Mouse (Mus musculus) Patski (cell line): ENCODE results near the gene Ctsa. TPM values are rescaled to one million over a fixed set of nuclear protein-coding genes. Genes with fewer than 3 reads are reported as not detected.
A peak's percentile ranks its signal among the peaks of the same experiment; 100 is the strongest.
"Not testable (repeated sequence)": the region's sequence is repeated elsewhere in the genome, so short reads cannot be mapped to it uniquely, and the experiment has no call there.

Experiments
- ATAC-seq: fragments of 100-300 bp; one replicate; pipeline ENCODE4 v1.8.0; 2021
- CTCF ChIA-PET: fragments of 350-600 bp; sonication (Branson Sonifier 250); formaldehyde crosslinking; loops from one replicate; lab custom pipeline; 2022; ENCODE audit warnings: inconsistent platforms; lab: Charles Lee
- POLR2A ChIA-PET: fragments of 350-600 bp; sonication (Branson Sonifier 250); formaldehyde crosslinking; loops from one replicate; lab custom pipeline; 2022; ENCODE audit warnings: antibody characterized with exemption, inconsistent platforms; lab: Charles Lee
- DNase-seq: peaks from one replicate; pipeline ENCODE4 v3.0.0-alpha.2; 2011; ENCODE audit warnings: low read depth, low spot score
- H3K27me3 ChIP-seq: fragments of 371-371 bp; one replicate; pipeline ENCODE4 v1.5.1; 2021
- CTCF ChIP-seq: fragments of 100-300 bp; IDR thresholded peaks from one replicate; pipeline ENCODE4 v1.5.1; 2021
- in situ Hi-C: fragments of 300-500 bp; cut with MboI; formaldehyde crosslinking; loops from 3 replicates; pipeline ENCODE4 v1.11.1; 2018; ENCODE audit warnings: low pct_unique_long_range_greater_than_20kb, mixed read lengths
- polyA plus RNA-seq: library from polyadenylated mRNA; unstranded; gene quantifications from one replicate; pipeline ENCODE4 v1.2.3, GENCODE M21; 2021

The Ctsa gene
- polyA plus RNA-seq, 1 experiment from 2014 or later, result 479 TPM

DNA sequence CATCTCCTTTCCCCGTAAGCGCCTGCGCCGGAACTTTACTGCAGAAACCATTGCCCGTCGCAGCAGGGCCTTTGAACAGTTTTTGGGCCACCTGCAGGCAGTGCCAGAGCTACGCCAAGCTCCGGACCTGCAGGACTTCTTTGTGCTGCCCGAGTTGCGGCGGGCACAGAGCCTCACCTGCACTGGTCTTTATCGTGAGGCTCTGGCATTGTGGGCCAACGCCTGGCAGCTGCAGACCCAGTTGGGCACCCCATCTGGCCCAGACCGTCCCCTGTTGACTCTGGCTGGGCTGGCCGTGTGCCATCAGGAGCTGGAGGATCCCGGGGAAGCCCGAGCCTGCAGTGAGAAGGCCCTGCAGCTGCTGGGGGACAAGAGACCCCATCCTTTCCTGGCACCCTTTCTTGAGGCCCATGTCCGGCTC is 40.8 kb upstream of the Ctsa start:
- DNase-seq (no peak), ATAC-seq (no peak)
- ChIA-PET CTCF (no interaction called here), POLR2A (interaction anchor here (2.1 kb wide), 1 partner anchor 20 kb away, joined by 5 read pairs; no protein-coding TSS in a partner anchor)
- in situ Hi-C loops, result no loop called here
- no peaks in the 10 kb centered on the region for H3K27me3 ChIP-seq
- no peak for TF ChIP-seq CTCF

DNA sequence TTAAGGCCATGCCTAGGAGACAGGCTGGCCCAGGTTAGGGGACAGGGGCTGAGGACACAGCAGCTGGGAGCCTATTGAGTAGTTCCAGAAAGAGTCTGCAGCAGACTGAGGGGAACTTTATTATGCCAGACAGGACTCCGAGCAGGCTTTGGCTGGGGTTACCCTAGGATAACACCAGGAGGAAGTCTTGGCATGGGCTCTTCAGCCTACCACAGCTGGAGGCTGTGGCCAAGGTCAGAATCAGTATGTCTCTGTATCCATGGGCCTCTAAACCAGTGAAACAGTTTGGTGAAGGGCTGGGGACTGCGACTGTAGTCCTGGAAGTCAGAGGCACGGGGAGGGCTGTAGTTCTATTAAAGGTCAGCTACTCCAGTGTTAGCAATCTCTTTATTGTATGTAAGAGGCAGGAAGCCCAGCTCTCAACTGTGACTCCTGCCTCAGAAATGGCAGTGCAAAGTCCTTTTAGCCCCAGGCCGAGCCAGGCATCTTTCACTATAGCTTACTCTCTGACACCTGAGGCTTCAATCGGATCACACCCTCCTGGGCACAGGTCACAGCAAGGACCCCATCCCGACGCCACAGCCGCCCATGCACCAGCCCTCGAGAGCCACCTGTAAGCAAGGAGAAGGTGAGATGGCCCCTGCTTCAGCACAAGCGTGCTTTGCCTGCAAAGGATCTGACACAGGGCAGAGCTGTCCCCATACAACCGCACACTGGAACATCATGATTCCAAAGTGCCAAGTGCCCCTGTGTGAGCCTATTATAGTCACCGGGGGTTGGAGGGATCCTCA is 40.1 kb upstream of the Ctsa start:
- no peaks in the 10 kb centered on the region for H3K27me3 ChIP-seq
- ChIA-PET POLR2A (interaction anchor here (0.6 to 2.1 kb wide), 3 partner anchors 13 to 340 kb away, joined by 3 to 5 read pairs (median 5); partner anchors contain the start of gene Tnnc2), CTCF (interaction anchor here (0.9 to 2.9 kb wide), 7 partner anchors 11 to 117 kb away, joined by 3 to 53 read pairs (median 4); partner anchors contain the start of genes Acot8, Tnnc2 and Zswim3)
- TF ChIP-seq CTCF, result no peak
- in situ Hi-C loops, result no loop called here
- no peak for DNase-seq
- ATAC-seq, result no peak

DNA sequence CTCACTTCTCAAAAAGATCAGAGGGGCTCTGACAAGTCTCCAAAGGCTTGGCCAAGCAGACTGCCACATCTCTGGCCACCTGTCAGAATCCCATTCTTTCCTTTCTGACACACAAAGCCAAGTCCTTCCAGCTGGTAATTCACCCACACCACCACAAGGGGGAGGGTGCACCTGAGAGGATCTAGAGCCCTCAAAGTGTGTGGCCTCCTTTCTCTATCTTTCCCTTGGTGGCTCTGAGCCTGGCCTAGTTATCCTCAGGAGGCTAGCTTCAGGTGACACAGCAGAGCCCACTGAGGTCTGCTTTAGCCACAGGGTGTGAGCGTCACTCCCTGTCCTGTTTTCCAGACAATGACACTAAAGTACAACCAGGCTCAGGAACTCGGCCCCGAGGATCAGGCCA is 39.4 kb upstream of the Ctsa start:
- DNase-seq (no peak), ATAC-seq (peak; percentile 53)
- in situ Hi-C loops, result no loop called here
- no peaks in the 10 kb centered on the region for H3K27me3 ChIP-seq
- CTCF ChIA-PET, result interaction anchor here (0.9 to 2.9 kb wide), 11 partner anchors 8 to 117 kb away, joined by 3 to 53 read pairs (median 4); partner anchors contain the start of genes Acot8, Snx21, Tnnc2 and Zswim3
- no peak for TF ChIP-seq CTCF
- POLR2A ChIA-PET, result interaction anchor here (2.1 kb wide), 1 partner anchor 21 kb away, joined by 5 read pairs; no protein-coding TSS in a partner anchor

DNA sequence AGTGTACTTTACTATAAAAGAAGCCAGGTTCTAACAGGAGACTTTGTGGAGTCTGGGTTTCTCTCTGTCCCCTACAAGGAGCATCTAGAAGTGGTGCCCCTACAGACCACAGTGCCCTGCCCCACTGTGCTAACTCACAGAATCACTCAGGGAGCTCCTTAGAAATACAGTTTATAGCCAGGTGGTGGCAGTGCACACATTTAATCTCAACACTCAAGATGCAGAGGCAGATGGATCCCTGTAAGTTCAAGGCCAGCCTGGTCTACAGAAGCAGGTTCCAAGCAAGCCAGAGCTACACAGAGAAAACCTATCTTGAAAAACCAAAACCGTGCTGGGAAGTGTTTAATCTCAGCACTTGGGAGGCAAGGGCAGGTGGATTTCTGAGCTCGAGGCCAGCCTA is 38.9 kb upstream of the Ctsa start:
- DNase-seq, result no peak
- H3K27me3 ChIP-seq, result no peaks in the 10 kb centered on the region
- no peak for ATAC-seq
- POLR2A ChIA-PET, result interaction anchor here (0.6 to 2.1 kb wide), 3 partner anchors 11 to 23 kb away, joined by 3 to 5 read pairs (median 5); no protein-coding TSS in a partner anchor
- CTCF ChIA-PET, result interaction anchor here (0.6 to 2.9 kb wide), 16 partner anchors 8 to 116 kb away, joined by 3 to 53 read pairs (median 4); partner anchors contain the start of genes Acot8, Snx21, Tnnc2 and Zswim3
- TF ChIP-seq CTCF, result no peak
- in situ Hi-C loops, result no loop called here

DNA sequence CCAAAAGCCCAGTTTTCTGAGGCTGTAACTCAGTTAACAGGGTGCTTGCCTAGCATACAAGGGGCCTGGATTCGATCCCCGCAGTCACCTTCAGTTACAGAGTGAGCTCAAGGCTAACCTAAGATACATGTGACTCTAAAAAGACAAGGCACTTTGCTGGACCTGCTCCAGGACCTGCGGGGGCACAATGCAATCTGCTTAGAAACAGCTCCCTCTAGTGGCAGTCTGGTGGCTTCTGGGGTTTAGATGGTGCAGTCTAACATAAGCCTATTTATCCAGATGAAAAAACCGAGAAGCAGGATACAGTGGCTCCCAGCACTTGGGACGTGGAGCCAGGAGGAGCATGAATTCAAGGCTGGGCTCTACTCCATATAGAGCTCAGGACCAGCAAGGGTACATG is 38.4 kb upstream of the Ctsa start:
- ATAC-seq (no peak), DNase-seq (peak; percentile 58)
- ChIA-PET POLR2A (interaction anchor here (0.6 to 1.1 kb wide), 2 partner anchors 11 to 24 kb away, joined by 3 to 5 read pairs; no protein-coding TSS in a partner anchor), CTCF (interaction anchor here (0.6 to 2.9 kb wide), 15 partner anchors 9 to 73 kb away, joined by 3 to 53 read pairs (median 4); partner anchors contain the start of genes Acot8, Snx21, Tnnc2 and Zswim3)
- in situ Hi-C loops, result no loop called here
- no peak for TF ChIP-seq CTCF
- H3K27me3 ChIP-seq, result no peaks in the 10 kb centered on the region

DNA sequence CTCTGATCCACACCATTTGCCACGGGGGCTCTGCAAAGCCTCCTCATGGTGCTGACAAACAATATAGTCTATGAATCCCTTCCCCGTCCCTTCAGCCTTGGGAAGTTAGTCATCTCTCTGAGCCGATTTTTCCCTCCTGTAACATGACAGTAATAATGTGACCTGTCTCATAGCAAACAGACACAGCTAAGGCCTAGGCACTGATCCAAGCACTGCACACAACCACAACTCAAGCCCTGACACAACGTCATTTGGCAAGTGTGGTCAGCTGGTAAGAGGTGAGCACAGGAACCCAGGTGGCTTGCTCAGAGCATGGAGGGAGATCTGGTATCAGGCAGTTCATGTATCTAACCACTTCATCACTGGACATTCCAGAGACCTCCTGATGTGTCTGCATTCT is 36.8 kb upstream of the Ctsa start:
- no peaks in the 10 kb centered on the region for H3K27me3 ChIP-seq
- no peak for ATAC-seq
- CTCF ChIA-PET, result interaction anchor here (1.0 kb wide), 1 partner anchor 66 kb away, joined by 3 read pairs; no protein-coding TSS in a partner anchor
- no peak for DNase-seq
- POLR2A ChIA-PET, result no interaction called here
- in situ Hi-C loops, result no loop called here
- no peak for TF ChIP-seq CTCF

DNA sequence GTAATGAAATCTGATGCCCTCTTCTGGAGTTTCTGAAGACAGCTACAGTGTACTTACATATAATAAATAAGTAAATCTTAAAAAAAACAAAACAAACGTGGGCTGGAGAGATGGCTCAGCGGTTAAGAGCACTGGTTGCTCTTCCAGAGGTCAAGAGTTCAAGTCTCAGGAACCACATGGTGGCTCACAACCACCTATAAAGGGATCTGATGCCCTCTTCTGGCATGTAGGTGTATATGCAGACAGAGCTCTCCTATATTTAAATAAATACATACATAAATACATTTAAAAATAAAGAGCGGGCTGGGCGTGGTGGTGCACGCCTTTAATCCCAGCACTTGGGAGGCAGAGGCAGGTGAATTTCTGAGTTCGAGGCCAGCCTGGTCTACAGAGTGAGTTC is 34.1 kb upstream of the Ctsa start:
- POLR2A ChIA-PET, in situ Hi-C loops, DNase-seq, H3K27me3 ChIP-seq, ATAC-seq: not testable (repeated sequence)
- CTCF ChIA-PET, result interaction anchor here (1.0 to 1.5 kb wide), 3 partner anchors 9 to 27 kb away, joined by 3 to 5 read pairs (median 4); no protein-coding TSS in a partner anchor

DNA sequence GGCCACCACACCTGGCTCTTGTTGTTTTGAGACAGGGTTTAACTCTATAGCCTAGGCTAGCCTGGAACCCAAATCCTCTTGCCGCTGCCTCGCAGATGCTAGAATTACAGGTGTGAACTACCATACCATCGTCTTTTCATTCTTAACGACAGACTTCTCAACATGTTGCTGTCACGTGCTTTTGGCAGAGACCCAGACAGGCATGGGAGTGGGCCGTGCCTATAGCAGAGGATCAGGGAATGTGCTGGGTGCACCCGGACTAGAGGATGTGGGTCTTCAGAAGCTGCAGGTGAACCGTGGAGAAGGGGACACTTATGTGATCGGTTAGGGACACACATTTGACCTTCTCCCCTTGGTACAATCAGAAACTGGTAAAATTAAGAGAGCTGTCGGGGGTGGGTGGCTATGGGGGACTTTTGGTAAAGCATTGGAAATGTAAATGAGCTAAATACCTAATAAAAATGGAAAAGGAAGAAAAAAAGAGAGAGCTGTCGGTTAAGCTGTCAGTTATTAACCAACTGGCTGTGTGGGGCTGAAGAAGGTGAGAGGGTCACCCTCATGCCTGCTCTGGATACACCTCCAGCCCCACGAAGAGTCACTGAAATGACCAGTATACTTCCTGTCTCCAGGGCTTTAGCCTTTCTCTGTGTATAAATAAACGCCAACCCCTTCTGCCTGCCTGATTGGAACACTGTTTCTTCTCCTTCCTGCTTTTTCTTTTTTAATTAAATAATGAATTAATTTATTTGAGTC is 32.2 kb upstream of the Ctsa start:
- ATAC-seq (no peak), DNase-seq (no peak)
- TF ChIP-seq CTCF, result no peak
- no peaks in the 10 kb centered on the region for H3K27me3 ChIP-seq
- ChIA-PET CTCF (no interaction called here), POLR2A (no interaction called here)
- in situ Hi-C loops, result no loop called here

DNA sequence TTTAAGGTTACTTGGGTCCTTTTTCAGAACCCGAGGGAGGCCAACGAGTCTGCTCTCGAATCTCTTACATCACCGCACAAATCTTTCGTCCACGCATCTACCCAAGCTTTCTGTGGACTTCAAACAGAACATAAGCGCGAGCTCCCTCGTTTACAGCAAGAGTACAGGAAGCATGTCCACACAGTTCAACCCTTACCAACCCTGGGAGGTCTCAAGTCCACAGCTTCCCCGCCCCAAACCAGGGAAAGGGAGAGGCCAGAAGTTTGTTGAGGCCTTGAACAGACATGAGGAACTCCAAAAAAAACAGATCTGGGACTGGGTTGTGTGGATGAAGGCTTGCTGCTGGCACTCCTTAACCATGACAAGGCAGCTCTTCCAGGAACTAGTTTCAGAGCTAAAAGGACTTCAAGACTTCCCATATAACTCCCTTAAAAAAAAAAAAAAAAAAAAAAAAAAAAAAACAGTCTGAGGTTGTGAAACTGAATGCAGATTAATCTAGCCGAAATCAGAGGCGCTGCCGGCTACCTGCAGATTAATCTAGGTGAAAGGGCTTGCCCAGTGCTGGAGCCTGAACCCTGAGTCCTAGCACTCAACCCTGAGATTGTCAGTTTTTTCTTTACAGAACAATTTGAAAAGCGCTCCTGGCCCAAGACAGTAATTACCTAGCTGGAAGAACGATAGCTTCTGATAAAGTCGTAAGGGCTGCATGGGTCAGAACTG is 29.3 kb upstream of the Ctsa start:
- in situ Hi-C loops, result no loop called here
- no peak for TF ChIP-seq CTCF
- POLR2A ChIA-PET, result interaction anchor here (0.6 kb wide), 1 partner anchor 236 kb away, joined by 3 read pairs; no protein-coding TSS in a partner anchor
- DNase-seq (no peak), ATAC-seq (no peak)
- no peaks in the 10 kb centered on the region for H3K27me3 ChIP-seq
- CTCF ChIA-PET, result interaction anchor here (1.2 to 5.7 kb wide), 4 partner anchors 10 to 64 kb away, joined by 3 to 53 read pairs (median 10); partner anchors contain the start of gene Ctsa
